Mouse (Mus musculus) bone marrow macrophage, adult 2 months (primary cell): ENCODE data around the gene Foxn3.

Experiments
- CTCF ChIP-seq: IDR thresholded peaks from 2 replicates; pipeline ENCODE4 v1.5.1; 2012; ENCODE audit warnings: low read depth, mild to moderate bottlenecking, low read length, moderate library complexity
- POLR2A ChIP-seq: IDR thresholded peaks from 2 replicates; pipeline ENCODE4 v1.6.1; 2012; ENCODE audit warnings: mild to moderate bottlenecking, low read depth, low read length, borderline replicate concordance

GRCm38 (mm10) chr12:99187671-99188070, 375.7 kb downstream of the Foxn3 start:
- TF ChIP-seq POLR2A (no peak), CTCF (no peak)
